Mouse (Mus musculus) spleen, adult 2 months (tissue): ENCODE results near the gene Cables2.

Experiments used
- CTCF ChIP-seq: fragments of 200-500 bp; IDR thresholded peaks from 2 replicates; pipeline ENCODE4 v1.5.1; 2011; ENCODE audit warnings: mild to moderate bottlenecking, inconsistent platforms; ENCODE audit not compliant: insufficient read depth, insufficient read length, insufficient replicate concordance; ENCODE audit errors: extremely low read depth
- POLR2A ChIP-seq: fragments of 200-500 bp; IDR thresholded peaks from 2 replicates; pipeline ENCODE4 v1.6.1; 2011; ENCODE audit warnings: low read depth, low read length, inconsistent platforms

DNA sequence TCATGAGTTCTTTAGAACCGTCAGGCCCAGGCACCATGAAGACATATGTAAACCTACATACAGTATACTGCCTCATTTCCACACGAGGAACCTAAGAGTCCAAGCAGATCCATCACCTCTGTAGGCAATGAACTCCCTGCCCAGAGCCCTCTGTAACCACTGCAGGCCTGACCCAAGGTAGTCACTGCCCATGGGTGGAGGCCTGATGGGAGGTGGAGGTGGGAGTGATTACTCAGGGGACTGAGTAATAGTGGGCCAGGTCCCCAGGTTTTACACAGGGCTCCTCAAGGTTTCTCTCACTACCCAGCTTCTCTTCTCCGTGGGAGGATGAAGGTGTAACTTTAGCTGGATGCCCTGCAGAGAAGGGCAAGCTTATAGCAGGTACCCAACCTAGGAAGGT is 44.2 kb downstream of the Cables2 start:
- TF ChIP-seq CTCF (no peak), POLR2A (no peak)
